Mouse (Mus musculus) MEL (cell line): ENCODE results near the gene Drosha. TPM values are rescaled to one million over a fixed set of nuclear protein-coding genes. Genes with fewer than 3 reads are reported as not detected.

ENCODE experiments used
- DNase-seq: peaks from one replicate; pipeline ENCODE4 v3.0.0; 2011; ENCODE audit warnings: low read depth, low spot score
- H3K27ac ChIP-seq: 2 replicates; pipeline ENCODE4 v1.5.1; 2012; ENCODE audit warnings: low read depth, mild to moderate bottlenecking, control low read depth, low read length, moderate library complexity; ENCODE audit not compliant: control insufficient read depth
- H3K27me3 ChIP-seq, 2 experiments: fragments of 150-350 bp in 1 of 2; sonication (generic) in 1 of 2; 2 replicates each; pipeline ENCODE4 v1.6.1; 2012; ENCODE audit warnings: low read length in 2 of 2, mild to moderate bottlenecking in 2 of 2, improper control_type of control experiment in 1 of 2, moderate library complexity in 1 of 2; ENCODE audit not compliant: insufficient read depth in 2 of 2, control insufficient read depth in 1 of 2
- H3K36me3 ChIP-seq, 2 experiments: 2 replicates each; pipeline ENCODE4 v1.6.1; 2012 to 2014; ENCODE audit warnings: low read length in 2 of 2, improper control_type of control experiment in 1 of 2, inconsistent platforms in 1 of 2, mild to moderate bottlenecking in 1 of 2; ENCODE audit not compliant: insufficient read depth in 2 of 2, control insufficient read depth in 1 of 2
- H3K4me1 ChIP-seq, 2 experiments: fragments of 150-350 bp in 1 of 2; sonication (generic) in 1 of 2; 2 replicates each; pipeline ENCODE4 v1.6.1; 2012; ENCODE audit warnings: low read length in 2 of 2, improper control_type of control experiment in 1 of 2, mild to moderate bottlenecking in 1 of 2; ENCODE audit not compliant: insufficient read depth in 2 of 2, control insufficient read depth in 1 of 2
- H3K4me3 ChIP-seq, 2 experiments: fragments of 150-350 bp in 1 of 2; sonication (generic) in 1 of 2; 2 replicates each; pipeline ENCODE4 v1.5.1; 2012; ENCODE audit warnings: low read depth in 2 of 2, low read length in 2 of 2, mild to moderate bottlenecking in 2 of 2, moderate library complexity in 2 of 2, control low read depth in 1 of 2, improper control_type of control experiment in 1 of 2; ENCODE audit not compliant: control insufficient read depth in 1 of 2, insufficient read depth in 1 of 2
- H3K79me2 ChIP-seq: 2 replicates; pipeline ENCODE4 v1.6.1; 2012; ENCODE audit warnings: mild to moderate bottlenecking, low read length, moderate library complexity; ENCODE audit not compliant: control insufficient read depth, poor library complexity, insufficient read depth
- H3K9ac ChIP-seq: 2 replicates; pipeline ENCODE4 v1.6.1; 2012; ENCODE audit warnings: low read depth, mild to moderate bottlenecking, control low read depth, low read length, moderate library complexity; ENCODE audit not compliant: control insufficient read depth, poor library complexity, severe bottlenecking
- H3K9me3 ChIP-seq: fragments of 150-350 bp; sonication (generic); replicated peaks from 2 replicates; pipeline ENCODE4 v1.6.1; 2012; ENCODE audit warnings: mild to moderate bottlenecking, low read length, improper control_type of control experiment, moderate library complexity; ENCODE audit not compliant: insufficient read depth
- BHLHE40 ChIP-seq: IDR thresholded peaks from 2 replicates; pipeline ENCODE4 v1.6.1; 2012; ENCODE audit warnings: low read depth, mild to moderate bottlenecking, inconsistent platforms, low read length, improper control_type of control experiment, borderline replicate concordance
- CHD2 ChIP-seq: IDR thresholded peaks from 2 replicates; pipeline ENCODE4 v1.6.1; 2011; ENCODE audit warnings: low read length, improper control_type of control experiment
- E2F4 ChIP-seq: IDR thresholded peaks from 2 replicates; pipeline ENCODE4 v1.6.1; 2011; ENCODE audit warnings: low read depth, low read length, improper control_type of control experiment, borderline replicate concordance
- ELF1 ChIP-seq: IDR thresholded peaks from 2 replicates; pipeline ENCODE4 v1.6.1; 2014; ENCODE audit warnings: low read depth, mild to moderate bottlenecking, inconsistent platforms, low read length, improper control_type of control experiment, moderate library complexity
- EP300 ChIP-seq, 2 experiments: IDR thresholded peaks; 2 replicates each; pipeline ENCODE4 v1.6.1; 2011; ENCODE audit warnings: improper control_type of control experiment in 2 of 2, low read length in 2 of 2, low read depth in 1 of 2, mild to moderate bottlenecking in 1 of 2
- ETS1 ChIP-seq: IDR thresholded peaks from 2 replicates; pipeline ENCODE4 v1.6.1; 2012; ENCODE audit warnings: low read depth, mild to moderate bottlenecking, inconsistent platforms, low read length, improper control_type of control experiment, moderate library complexity
- GABPA ChIP-seq: IDR thresholded peaks from 2 replicates; pipeline ENCODE4 v1.6.1; 2012; ENCODE audit warnings: low read depth, mild to moderate bottlenecking, inconsistent platforms, low read length, improper control_type of control experiment, moderate library complexity
- HCFC1 ChIP-seq: IDR thresholded peaks from 2 replicates; pipeline ENCODE4 v1.6.1; 2012; ENCODE audit warnings: low read depth, mild to moderate bottlenecking, inconsistent platforms, low read length, improper control_type of control experiment, moderate library complexity
- MAFK ChIP-seq: IDR thresholded peaks from 2 replicates; pipeline ENCODE4 v1.6.1; 2011; ENCODE audit warnings: low read depth, mild to moderate bottlenecking, low read length, improper control_type of control experiment, borderline replicate concordance
- MAX ChIP-seq: IDR thresholded peaks from 2 replicates; pipeline ENCODE4 v1.6.1; 2011; ENCODE audit warnings: low read length, improper control_type of control experiment
- MXI1 ChIP-seq: IDR thresholded peaks from 2 replicates; pipeline ENCODE4 v1.6.1; 2011; ENCODE audit warnings: mild to moderate bottlenecking, low read depth, low read length, improper control_type of control experiment
- MYB ChIP-seq: IDR thresholded peaks from 2 replicates; pipeline ENCODE4 v1.6.1; 2011; ENCODE audit warnings: mild to moderate bottlenecking, low read depth, low read length, improper control_type of control experiment
- NRF1 ChIP-seq: IDR thresholded peaks from 2 replicates; pipeline ENCODE4 v1.6.1; 2014; ENCODE audit warnings: low read depth, mild to moderate bottlenecking, inconsistent platforms, low read length, improper control_type of control experiment, moderate library complexity; ENCODE audit not compliant: poor library complexity, insufficient read depth, severe bottlenecking
- POLR2A ChIP-seq, 2 experiments: IDR thresholded peaks; 2 replicates each; pipeline ENCODE4 v1.6.1; 2011 to 2012; ENCODE audit warnings: low read length in 2 of 2, mild to moderate bottlenecking in 2 of 2, control low read depth in 1 of 2, improper control_type of control experiment in 1 of 2, low read depth in 1 of 2, moderate library complexity in 1 of 2; ENCODE audit not compliant: control insufficient read depth in 1 of 2, insufficient read depth in 1 of 2, poor library complexity in 1 of 2
- RCOR1 ChIP-seq: IDR thresholded peaks from 2 replicates; pipeline ENCODE4 v1.6.1; 2012; ENCODE audit warnings: low read depth, mild to moderate bottlenecking, inconsistent platforms, low read length, improper control_type of control experiment
- SMC3 ChIP-seq: IDR thresholded peaks from 2 replicates; pipeline ENCODE4 v1.6.1; 2011; ENCODE audit warnings: low read depth, low read length, improper control_type of control experiment
- TAL1 ChIP-seq: IDR thresholded peaks from 2 replicates; pipeline ENCODE4 v1.6.1; 2012; ENCODE audit warnings: mild to moderate bottlenecking, inconsistent platforms, low read length, moderate library complexity, mixed read lengths
- UBTF ChIP-seq: IDR thresholded peaks from 2 replicates; pipeline ENCODE4 v1.6.1; 2012; ENCODE audit warnings: low read depth, mild to moderate bottlenecking, inconsistent platforms, low read length, improper control_type of control experiment, moderate library complexity, borderline replicate concordance; ENCODE audit not compliant: insufficient read depth
- ZC3H11A ChIP-seq: IDR thresholded peaks from 2 replicates; pipeline ENCODE4 v1.6.1; 2012; ENCODE audit warnings: low read depth, mild to moderate bottlenecking, inconsistent platforms, low read length, improper control_type of control experiment
- ZKSCAN1 ChIP-seq: IDR thresholded peaks from 2 replicates; pipeline ENCODE4 v1.6.1; 2012; ENCODE audit warnings: low read depth, mild to moderate bottlenecking, inconsistent platforms, low read length, improper control_type of control experiment, moderate library complexity
- ZMIZ1 ChIP-seq: IDR thresholded peaks from 2 replicates; pipeline ENCODE4 v1.6.1; 2012; ENCODE audit warnings: low read depth, mild to moderate bottlenecking, inconsistent platforms, low read length, improper control_type of control experiment, moderate library complexity
- polyA plus RNA-seq, 2 experiments: library from polyadenylated mRNA; stranded (reverse) in 1 of 2; unstranded in 1 of 2; fragments of >175 nt in 1 of 2; fragments of >200 nt in 1 of 2; gene quantifications; 2 replicates each; pipeline versions ENCODE4 v1.2.1 to v1.2.4; 2012; ENCODE audit warnings: low replicate concordance in 2 of 2, low read depth in 1 of 2; ENCODE audit not compliant: insufficient read length in 2 of 2, insufficient read depth in 1 of 2, missing spikeins in 1 of 2
- total RNA-seq: library from RNA; depleted of rRNA; stranded (reverse); fragments of 300-350 nt; gene quantifications from 2 replicates; pipeline ENCODE4 v1.2.3, GENCODE M21; 2012

The Drosha gene
- total and polyA plus RNA-seq, 3 experiments = 43.3 to 482 (median 96.9) TPM

DNA sequence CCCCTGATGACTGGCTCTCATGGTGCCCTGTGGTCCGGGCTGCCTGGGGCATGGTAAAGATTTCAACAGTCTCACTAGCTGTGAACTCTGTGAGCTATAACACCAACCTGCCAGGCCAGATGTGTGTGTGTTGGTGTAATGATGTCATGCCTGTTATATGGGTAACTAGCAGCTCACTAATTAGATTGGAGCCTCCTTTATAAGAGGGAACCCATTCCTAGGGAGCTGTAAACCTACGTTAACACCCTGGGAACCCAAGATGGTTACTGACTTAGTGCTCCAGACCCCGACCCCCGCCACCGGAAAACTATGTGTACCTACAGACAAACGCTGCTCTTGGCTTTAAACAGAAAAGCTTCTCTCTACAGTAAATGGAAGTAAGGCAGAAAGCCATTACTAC is 43.3 kb upstream of the Drosha start:
- no peaks in the 10 kb centered on the region for H3K79me2 ChIP-seq
- no peak for TF ChIP-seq MAX
- no peak for TF ChIP-seq GABPA
- no peak for TF ChIP-seq SMC3
- no peak for TF ChIP-seq E2F4
- TF ChIP-seq TAL1 = no peak
- TF ChIP-seq BHLHE40 = no peak
- TF ChIP-seq MAFK = no peak
- TF ChIP-seq MXI1 = no peak
- TF ChIP-seq ZC3H11A = no peak
- no peak for TF ChIP-seq HCFC1
- TF ChIP-seq NRF1 = no peak
- TF ChIP-seq MYB = no peak
- no peak for TF ChIP-seq EP300 (IDR thresholded peaks at IDR 0.05; ENCODE audit: low read depth in 1 of 2, low read length in 2 of 2)
- TF ChIP-seq ETS1 = no peak
- TF ChIP-seq RCOR1 = no peak
- TF ChIP-seq ZKSCAN1 = no peak
- TF ChIP-seq POLR2A (IDR thresholded peaks at IDR 0.05; ENCODE audit: control insufficient read depth in 1 of 2, insufficient read depth in 1 of 2, low read depth in 1 of 2, low read length in 2 of 2, poor library complexity in 1 of 2) = no peak
- no peak overlapping the region for H3K9ac ChIP-seq
- no peak for DNase-seq
- no peak overlapping the region for H3K4me3 ChIP-seq
- no peaks in the 10 kb centered on the region; a peak in 1 of 4 replicates for H3K4me1 ChIP-seq
- no peaks in the 10 kb centered on the region for H3K36me3 ChIP-seq
- no peaks in the 10 kb centered on the region for H3K9me3 ChIP-seq
- H3K27ac ChIP-seq = no peak overlapping the region
- peaks cover 7 to 9% of the 10 kb centered on the region in 2 experiments for H3K27me3 ChIP-seq

DNA sequence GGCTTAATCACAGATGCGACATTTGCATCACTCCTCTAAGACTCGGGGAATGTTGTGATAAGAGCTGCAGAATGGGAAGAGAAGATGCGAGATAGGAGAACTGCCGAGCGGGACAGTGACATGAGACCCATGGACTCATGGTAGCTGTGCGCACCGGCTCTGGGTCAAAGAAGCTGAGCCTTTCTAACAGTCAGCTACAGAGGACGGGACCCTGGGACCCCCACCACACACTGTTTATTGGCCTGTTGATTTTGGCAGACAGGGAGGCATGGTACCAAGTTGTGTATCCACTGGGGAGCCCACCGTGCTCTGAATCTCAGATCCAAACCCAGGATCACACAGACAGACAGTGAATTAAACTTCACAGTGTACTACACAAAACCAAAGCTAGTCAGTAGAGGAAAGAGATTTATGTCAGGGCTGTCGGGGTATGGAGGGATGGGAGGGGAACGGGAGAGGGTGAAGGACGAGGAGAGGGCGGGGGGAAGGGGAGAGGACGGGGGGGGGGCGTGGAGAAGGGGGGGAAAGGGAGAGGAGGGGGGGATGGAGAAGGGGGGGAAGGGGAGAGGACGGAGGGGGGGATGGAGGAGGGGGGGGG is 42.8 kb upstream of the Drosha start:
- Histone ChIP-seq H3K4me1 (no peaks in the 10 kb centered on the region; a peak in 1 of 4 replicates), H3K9ac (no peak overlapping the region), H3K4me3 (no peak overlapping the region), H3K27me3 (peaks cover 7 to 9% of the 10 kb centered on the region in 2 experiments), H3K79me2 (no peaks in the 10 kb centered on the region), H3K27ac (no peak overlapping the region), H3K36me3 (no peaks in the 10 kb centered on the region), H3K9me3 (no peaks in the 10 kb centered on the region)
- TF ChIP-seq HCFC1 (no peak), UBTF (no peak), ZMIZ1 (no peak), CHD2 (no peak), MAX (no peak), ELF1 (no peak)
- no peak for DNase-seq
